Mouse (Mus musculus): ENCODE results near the gene Cbx2. TPM values are rescaled to one million over a fixed set of nuclear protein-coding genes. Genes with fewer than 3 reads are reported as not detected.

Gene Cbx2
- total RNA-seq (2021): 1 to 10 TPM; 3.2 to 3.4 TPM
- long read RNA-seq, experiment 1, partial matches to known transcripts: 0 of 3 reads
- long read RNA-seq, experiment 1, other reads (novel, unspliced or antisense): 0 of 3 reads
- long read RNA-seq, experiment 2, transcript Cbx2-201 (5 exons, 3,807 nt): major isoform, 6 of 7 reads
- long read RNA-seq, experiment 2, partial matches to known transcripts: 0 of 7 reads
- long read RNA-seq, experiment 2, other reads (novel, unspliced or antisense): 1 of 7 reads

DNA sequence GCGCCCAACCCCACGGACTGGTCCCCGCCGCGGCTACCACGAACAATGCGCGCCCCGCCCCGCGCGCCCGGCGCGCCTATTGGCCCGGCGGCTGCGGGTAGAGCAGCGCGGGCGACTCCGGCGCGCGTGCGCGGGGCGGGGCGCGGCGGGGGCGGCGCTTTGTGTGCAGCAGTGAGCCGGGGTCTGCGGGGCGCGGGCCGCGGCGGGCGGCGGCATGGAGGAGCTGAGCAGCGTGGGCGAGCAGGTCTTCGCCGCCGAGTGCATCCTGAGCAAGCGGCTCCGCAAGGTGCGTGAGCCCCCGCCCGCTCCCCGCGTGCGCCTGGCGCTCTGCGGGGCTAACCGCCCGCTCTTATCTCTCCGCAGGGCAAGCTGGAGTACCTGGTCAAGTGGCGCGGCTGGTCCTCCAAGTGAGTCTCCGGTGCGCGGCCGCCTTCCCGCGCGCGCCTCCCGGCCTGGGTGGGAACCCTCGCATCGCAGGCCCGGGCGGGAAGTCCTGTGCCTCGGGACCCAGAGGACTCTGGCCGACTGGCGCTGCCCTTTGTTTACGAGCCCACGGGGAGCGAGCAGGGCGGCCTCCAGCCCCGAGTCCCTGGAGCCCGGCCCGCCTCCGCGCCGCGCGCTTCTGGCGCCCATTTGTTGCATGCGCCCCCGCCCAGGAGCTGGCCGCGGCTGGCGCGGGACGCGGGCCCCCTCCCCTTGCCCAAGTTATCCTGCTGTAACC lies at the start of gene Cbx2:
Gene Cbx2 (plus strand): TSS at position 68 of the 721 bp plus-strand sequence.
- Histone ChIP-seq H3K4me3 (peak within 1 kb of the TSS; percentile 82), H3K27ac (peak within 1 kb of the TSS; percentile 71; the same call in 1 of the 2 replicates)
- TF ChIP-seq CTCF (IDR thresholded peaks at IDR 0.05): no peak
- intact Hi-C loops (cut with DNase I): loop anchor here (1.0 to 2.0 kb wide), 2 partner anchors 18 to 24 kb away; no protein-coding TSS in a partner anchor
- DNase-seq (ENCODE audit: extremely low spot score in 1 of 2, low spot score in 2 of 2): peak; percentile 83 to 89

DNA sequence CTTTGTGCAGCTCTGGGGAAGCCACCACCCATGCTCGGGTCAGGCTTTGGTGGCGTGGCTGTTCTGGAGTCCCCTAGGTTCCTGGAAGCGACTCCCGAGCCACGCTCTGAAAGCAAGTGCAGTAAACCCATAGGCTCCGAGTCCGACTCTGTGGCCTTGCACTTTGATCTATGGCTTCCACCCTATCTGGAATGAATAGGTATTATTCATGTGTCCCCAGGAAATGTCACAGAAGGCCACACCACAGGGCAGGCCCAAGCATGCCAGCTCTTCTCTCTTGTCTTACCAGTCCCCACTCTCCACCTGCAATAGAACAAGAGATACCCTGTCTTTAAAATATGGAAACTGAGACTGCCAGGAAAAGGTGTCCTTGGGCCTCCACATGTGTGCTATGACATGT lies 48.4 kb upstream of the Cbx2 start:
- Histone ChIP-seq H3K27ac (no peak overlapping the region), H3K4me3 (no peak overlapping the region)
- intact Hi-C loops (cut with DNase I): loop anchor here (2.0 kb wide), 1 partner anchor 64 kb away; the partner anchor contains the start of gene Rbfox3
- no peak for DNase-seq (ENCODE audit: extremely low spot score in 1 of 2, low spot score in 2 of 2)
- TF ChIP-seq CTCF (IDR thresholded peaks at IDR 0.05): no peak

DNA sequence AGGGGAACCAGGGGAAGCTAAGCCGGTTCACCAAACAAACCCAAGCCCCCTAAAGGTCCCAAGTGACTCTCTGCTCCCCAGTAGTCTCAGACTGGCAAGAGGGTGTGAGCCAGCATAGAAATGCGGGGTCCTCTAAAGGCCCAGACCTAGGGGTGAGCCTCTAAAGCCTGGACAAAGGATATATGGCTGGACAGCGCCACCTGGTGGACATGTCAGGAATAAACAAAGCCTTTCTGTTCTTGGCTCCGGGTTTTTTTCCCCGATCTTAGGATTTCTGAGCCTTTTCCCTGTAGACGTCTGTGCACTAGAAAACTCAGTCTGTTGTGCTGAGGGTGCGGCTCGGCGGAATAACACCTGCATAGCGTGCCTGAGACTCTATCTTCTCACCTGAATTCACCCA lies 47.3 kb upstream of the Cbx2 start:
- Histone ChIP-seq H3K4me3 (no peak overlapping the region; the same call in 1 of the 2 replicates), H3K27ac (no peak overlapping the region)
- peak; percentile 70 to 77 for DNase-seq (ENCODE audit: extremely low spot score in 1 of 2, low spot score in 2 of 2)
- TF ChIP-seq CTCF (IDR thresholded peaks at IDR 0.05): peak; percentile 96
- intact Hi-C loops (cut with DNase I): loop anchor here (2.0 to 5.0 kb wide), 2 partner anchors 65 to 233 kb away; partner anchors contain the start of gene Rbfox3

DNA sequence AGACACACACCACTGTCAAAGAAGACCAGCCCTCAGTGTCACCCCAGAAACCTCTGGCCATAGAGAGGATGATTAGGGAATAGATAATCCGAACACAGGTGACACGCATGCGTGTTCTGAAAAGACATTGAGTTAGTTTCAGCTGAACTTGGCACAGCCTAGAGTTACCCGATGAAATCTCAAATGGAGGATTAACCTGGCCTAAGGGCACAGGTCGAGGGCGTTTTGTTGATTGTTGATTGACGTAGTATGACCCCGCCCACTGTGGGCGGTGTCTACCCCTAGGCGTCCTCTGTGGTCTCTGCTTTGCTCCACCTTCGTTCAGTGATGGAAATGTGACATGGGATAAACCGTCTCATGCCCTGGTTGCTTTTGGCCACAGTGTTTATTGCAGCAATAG lies 46.8 kb upstream of the Cbx2 start:
- no peak for TF ChIP-seq CTCF (IDR thresholded peaks at IDR 0.05)
- Histone ChIP-seq H3K27ac (no peak overlapping the region), H3K4me3 (no peak overlapping the region; the same call in 1 of the 2 replicates)
- no peak for DNase-seq (ENCODE audit: extremely low spot score in 1 of 2, low spot score in 2 of 2)
- intact Hi-C loops (cut with DNase I): loop anchor here (2.0 to 5.0 kb wide), 2 partner anchors 65 to 234 kb away; partner anchors contain the start of gene Rbfox3

- intact Hi-C loops (cut with DNase I): no loop called here
- no peak overlapping the region for H3K27ac ChIP-seq
- no peak for TF ChIP-seq CTCF (IDR thresholded peaks at IDR 0.05)
- no peak overlapping the region for H3K4me3 ChIP-seq
- no peak for DNase-seq (ENCODE audit: extremely low spot score in 1 of 2, low spot score in 2 of 2)
Measured at GRCm38 (mm10) chr11:118980388-118980787, 42.4 kb upstream of the Cbx2 start.

GRCm38 (mm10) chr11:118981012-118981776 lies 41.6 kb upstream of the Cbx2 start:
- no peak for DNase-seq (ENCODE audit: extremely low spot score in 1 of 2, low spot score in 2 of 2)
- H3K27ac ChIP-seq: no peak overlapping the region
- intact Hi-C loops (cut with DNase I): no loop called here
- H3K4me3 ChIP-seq: no peak overlapping the region
- TF ChIP-seq CTCF (IDR thresholded peaks at IDR 0.05): peak; percentile 27

- no peak for DNase-seq (ENCODE audit: extremely low spot score in 1 of 2, low spot score in 2 of 2)
- intact Hi-C loops (cut with DNase I): no loop called here
- Histone ChIP-seq H3K4me3 (no peak overlapping the region), H3K27ac (no peak overlapping the region)
- TF ChIP-seq CTCF (IDR thresholded peaks at IDR 0.05): no peak
Measured at GRCm38 (mm10) chr11:118982593-118983113, 40.1 kb upstream of the Cbx2 start.

DNA sequence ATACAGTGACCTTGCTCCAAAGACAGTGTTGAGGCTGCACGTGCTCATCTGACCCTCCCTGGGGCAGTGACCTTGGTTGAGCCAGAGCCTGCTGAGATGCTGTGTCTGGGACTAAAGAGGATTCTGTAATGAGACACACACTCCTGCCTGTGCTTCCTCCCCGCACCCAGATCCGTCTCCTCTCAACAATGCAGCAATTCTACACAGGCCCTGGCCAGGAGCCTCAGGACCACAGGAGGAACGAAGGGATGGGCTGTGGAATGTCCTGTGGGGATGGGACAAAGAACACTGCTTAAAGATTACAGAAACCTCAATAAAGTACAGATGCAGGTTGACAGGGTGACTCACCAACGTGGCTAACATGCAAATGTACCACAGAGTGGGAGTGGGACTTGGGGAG lies 37.2 kb upstream of the Cbx2 start:
- intact Hi-C loops (cut with DNase I): no loop called here
- TF ChIP-seq CTCF (IDR thresholded peaks at IDR 0.05): no peak

DNA sequence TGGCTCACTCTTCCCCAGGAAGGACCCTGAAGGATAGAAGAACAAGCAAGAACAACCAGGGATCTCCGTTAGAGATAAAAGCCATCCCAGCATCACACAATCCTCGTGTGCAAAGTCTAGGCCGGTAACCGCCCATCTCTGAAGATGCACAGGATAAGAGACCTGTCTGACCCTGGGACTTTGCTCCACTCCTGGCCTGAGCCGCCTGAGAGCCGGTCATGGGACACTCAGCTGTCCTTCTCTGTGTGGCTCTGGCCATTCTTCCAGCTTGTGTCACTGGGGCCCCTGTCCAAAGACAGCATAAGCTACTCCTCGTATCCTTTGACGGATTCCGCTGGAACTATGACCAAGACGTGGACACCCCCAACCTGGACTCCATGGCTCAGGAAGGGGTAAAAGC lies 34.8 kb upstream of the Cbx2 start, which contains the start of gene Enpp7:
Gene Enpp7 (plus strand): TSS at position 190 of the 400 bp plus-strand sequence.
- no peak for TF ChIP-seq CTCF (IDR thresholded peaks at IDR 0.05)
- H3K4me3 ChIP-seq: no peak within 1 kb of the TSS
- no peak for DNase-seq (ENCODE audit: extremely low spot score in 1 of 2, low spot score in 2 of 2)
- intact Hi-C loops (cut with DNase I): no loop called here
- H3K27ac ChIP-seq: no peak within 1 kb of the TSS

More for the DNA sequence above, 37.2 kb upstream of the Cbx2 start:
- DNase-seq (ENCODE audit: extremely low spot score in 1 of 2, low spot score in 2 of 2): no peak
- Histone ChIP-seq H3K4me3 (no peak overlapping the region), H3K27ac (no peak overlapping the region)

DNA sequence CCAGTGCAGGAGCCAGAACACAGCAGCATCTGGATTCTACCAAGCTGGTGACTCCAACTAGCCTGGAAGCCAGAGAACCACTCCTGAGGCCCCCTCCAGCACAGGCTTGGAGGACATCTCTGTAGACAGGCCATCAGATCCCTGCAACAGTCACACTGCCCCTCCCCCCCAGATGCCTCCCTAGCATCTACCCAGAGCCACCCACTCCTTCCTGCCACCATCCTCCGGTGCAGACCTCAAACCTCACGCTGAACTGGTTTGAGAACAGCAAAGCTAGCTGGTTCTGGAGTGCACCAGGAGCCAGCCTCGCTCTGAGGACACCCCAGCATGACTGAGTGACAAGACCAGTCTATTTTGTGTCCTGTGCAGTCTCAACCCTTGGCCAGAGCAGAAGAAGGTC lies 30.0 kb upstream of the Cbx2 start:
- no peak for DNase-seq (ENCODE audit: extremely low spot score in 1 of 2, low spot score in 2 of 2)
- intact Hi-C loops (cut with DNase I): no loop called here
- H3K27ac ChIP-seq: no peak overlapping the region
- TF ChIP-seq CTCF (IDR thresholded peaks at IDR 0.05): no peak
- H3K4me3 ChIP-seq: no peak overlapping the region

- intact Hi-C loops (cut with DNase I): no loop called here
- no peak for DNase-seq (ENCODE audit: extremely low spot score in 1 of 2, low spot score in 2 of 2)
- TF ChIP-seq CTCF (IDR thresholded peaks at IDR 0.05): no peak
- no peak overlapping the region for H3K27ac ChIP-seq
- no peak overlapping the region for H3K4me3 ChIP-seq
Measured at GRCm38 (mm10) chr11:118995448-118995847, 27.3 kb upstream of the Cbx2 start.

Measured in left cerebral cortex, adult 2 months (tissue).